Mouse (Mus musculus): ENCODE data around the gene Tec.

GRCm38 (mm10) chr5:72879736-72880135, 11.5 kb upstream of the Tec start:
- TF ChIP-seq POLR2AphosphoS2 (IDR thresholded peaks at IDR 0.05; ENCODE audit: low read depth, low read length), result no peak
- no peak for TF ChIP-seq EP300 (IDR thresholded peaks at IDR 0.05; ENCODE audit: low read length)

All from CH12.LX (cell line).